Mouse (Mus musculus): ENCODE measurements around the gene Olfm1. TPM values are rescaled to one million over a fixed set of nuclear protein-coding genes. Genes with fewer than 3 reads are reported as not detected.

The Olfm1 gene
- polyA plus RNA-seq (2015; fragmentation: Nextera tagmentation; extraction: Ambion mirVana): 343 and 372 TPM in 2 replicates

DNA sequence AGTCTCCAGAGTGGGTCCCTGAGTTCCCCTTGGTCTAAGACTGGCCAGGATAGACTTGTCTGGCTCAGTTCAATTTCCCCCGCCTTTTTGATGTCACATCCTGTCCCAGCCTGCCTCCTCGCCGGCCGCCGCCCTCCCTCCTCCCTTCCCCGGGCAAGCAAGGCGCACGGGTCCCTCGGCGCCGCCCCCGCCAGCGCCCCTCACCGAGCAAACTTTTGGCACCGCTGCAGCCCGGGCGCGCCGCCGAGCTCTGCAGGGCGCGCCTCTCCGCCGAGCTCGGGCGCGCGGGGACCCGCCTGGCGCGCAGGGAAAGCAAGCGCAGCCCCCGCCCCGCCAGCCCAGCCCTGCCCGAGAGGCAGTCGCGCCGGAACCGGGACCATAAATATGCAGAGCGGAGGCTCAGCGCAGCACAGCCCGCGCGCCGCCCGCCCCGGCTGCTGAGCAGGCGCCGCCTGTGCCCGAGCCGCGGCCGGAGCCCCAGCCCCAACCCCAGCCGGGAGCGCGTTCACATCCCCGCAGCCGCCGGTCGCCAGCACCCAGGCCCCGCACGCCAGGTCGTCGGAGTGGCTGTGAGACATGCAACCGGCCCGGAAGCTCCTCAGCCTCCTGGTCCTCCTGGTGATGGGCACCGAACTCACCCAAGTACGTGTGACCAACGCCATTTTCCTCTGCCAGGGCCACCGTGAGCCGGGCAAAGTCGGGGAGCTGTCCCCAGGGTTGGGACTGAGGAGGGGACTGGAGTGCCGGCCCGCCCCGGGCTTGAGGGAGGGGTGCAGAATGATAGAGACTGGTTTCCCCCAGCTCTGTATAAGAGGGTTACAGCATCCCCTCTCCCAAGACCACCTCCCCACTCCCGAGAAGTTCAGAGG lies at the start of gene Olfm1:
Gene Olfm1, plus strand, starts transcription at position 172 of the 869 bp plus-strand sequence.
- ATAC-seq (ENCODE audit: low FRiP score, low read depth): peak; percentile 84
- Histone ChIP-seq H3K27ac (replicated peaks) (peak within 1 kb of the TSS; percentile 84), H3K4me1 (replicated peaks) (peaks cover 62% of the 10 kb centered on the region), H3K36me3 (no peaks in the 10 kb centered on the region), H3K9me3 (no peaks in the 10 kb centered on the region), H3K4me3 (peak within 1 kb of the TSS; percentile 58), H3K27me3 (no peaks in the 10 kb centered on the region), H3K4me2 (peak within 1 kb of the TSS; percentile 65), H3K9ac (peak within 1 kb of the TSS; percentile 74)
- WGBS: under 1% methylated on average over 66 of the region's 76 CpGs

DNA sequence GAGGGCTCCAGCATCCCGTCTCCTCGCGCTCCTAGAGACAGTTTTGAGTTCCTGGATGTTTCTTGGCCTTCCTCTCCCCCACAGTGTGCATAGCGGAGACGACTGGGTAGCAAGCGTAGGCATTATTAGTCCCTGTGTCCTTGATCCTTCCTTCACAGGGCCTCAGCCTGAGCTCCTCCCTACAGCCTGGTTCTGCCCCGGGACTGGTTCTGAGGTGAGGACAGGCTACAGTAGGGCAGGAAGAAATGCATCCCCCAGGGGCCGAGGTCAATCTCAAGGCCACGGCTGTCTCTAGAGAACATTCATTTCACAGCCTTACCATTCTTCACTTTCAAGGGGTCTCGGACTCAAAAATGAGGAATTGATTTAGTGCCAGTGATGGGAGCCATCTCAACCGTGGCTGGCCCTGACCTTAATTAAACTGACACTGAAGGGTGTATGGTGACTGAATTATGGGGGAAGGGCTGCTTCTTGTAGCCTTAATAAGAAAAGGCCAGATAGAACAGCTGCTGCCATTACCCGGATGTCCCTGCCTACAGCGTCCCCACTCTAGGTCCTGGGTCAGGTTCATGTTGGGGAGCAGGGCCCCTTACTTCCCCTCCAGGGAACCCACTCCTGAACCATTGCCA lies 49.3 kb upstream of the Olfm1 start:
- Histone ChIP-seq H3K27ac (replicated peaks) (no peak overlapping the region), H3K4me2 (no peak overlapping the region), H3K27me3 (no peaks in the 10 kb centered on the region), H3K4me1 (replicated peaks) (peaks cover 18% of the 10 kb centered on the region; the same call in 1 of the 2 replicates), H3K9ac (no peak overlapping the region), H3K36me3 (no peaks in the 10 kb centered on the region), H3K4me3 (no peak overlapping the region), H3K9me3 (no peaks in the 10 kb centered on the region)
- ATAC-seq (ENCODE audit: low FRiP score, low read depth): no peak
- WGBS: 67% methylated on average over 13 of the region's 13 CpGs

DNA sequence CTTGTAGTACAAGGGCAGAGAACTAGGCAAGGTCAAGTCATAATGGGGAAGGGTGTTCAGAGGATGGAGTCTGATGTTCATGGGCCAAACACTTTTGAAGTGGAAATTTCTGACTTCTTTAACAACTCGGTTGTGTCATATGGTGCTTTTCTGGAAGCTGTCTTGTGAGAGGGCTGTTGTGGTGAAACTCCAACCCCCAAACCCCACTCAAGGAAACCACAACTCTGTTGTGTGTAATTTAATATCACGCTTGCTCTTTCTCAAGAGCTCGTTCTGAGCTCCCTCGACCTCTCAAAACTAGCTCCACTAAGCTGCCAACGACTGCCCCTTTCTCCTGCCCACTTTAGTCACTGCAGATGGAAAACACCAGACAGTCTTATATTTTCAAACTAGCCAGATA lies 47.1 kb upstream of the Olfm1 start:
- H3K4me1 ChIP-seq (replicated peaks): peaks cover 27% of the 10 kb centered on the region
- H3K36me3 ChIP-seq: no peaks in the 10 kb centered on the region
- H3K9me3 ChIP-seq: no peaks in the 10 kb centered on the region
- H3K4me2 ChIP-seq: no peak overlapping the region
- ATAC-seq (ENCODE audit: low FRiP score, low read depth): no peak
- 87% methylated on average over 5 of the region's 5 CpGs for WGBS
- H3K27me3 ChIP-seq: no peaks in the 10 kb centered on the region
- H3K9ac ChIP-seq: no peak overlapping the region
- no peak overlapping the region for H3K4me3 ChIP-seq
- no peak overlapping the region for H3K27ac ChIP-seq (replicated peaks)

DNA sequence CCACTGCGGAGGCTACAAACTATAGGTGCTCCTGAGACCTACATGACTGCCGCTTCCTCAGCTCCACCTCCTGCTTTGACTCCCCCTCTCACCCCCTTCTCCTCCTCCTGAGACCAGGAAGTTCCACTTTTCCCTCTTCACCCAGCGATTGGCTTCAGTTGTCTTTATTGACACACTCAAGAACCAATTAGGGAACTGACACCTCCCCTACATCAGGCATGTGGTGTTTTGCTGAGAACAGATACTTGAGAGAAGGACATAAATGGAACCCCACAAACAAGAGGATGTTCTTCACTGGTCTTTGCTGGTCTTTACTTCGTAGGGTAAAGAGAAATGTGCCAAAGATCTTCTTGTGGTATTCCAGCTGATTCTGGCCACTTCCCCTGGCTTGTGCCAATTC lies 46.6 kb upstream of the Olfm1 start:
- no peak for ATAC-seq (ENCODE audit: low FRiP score, low read depth)

DNA sequence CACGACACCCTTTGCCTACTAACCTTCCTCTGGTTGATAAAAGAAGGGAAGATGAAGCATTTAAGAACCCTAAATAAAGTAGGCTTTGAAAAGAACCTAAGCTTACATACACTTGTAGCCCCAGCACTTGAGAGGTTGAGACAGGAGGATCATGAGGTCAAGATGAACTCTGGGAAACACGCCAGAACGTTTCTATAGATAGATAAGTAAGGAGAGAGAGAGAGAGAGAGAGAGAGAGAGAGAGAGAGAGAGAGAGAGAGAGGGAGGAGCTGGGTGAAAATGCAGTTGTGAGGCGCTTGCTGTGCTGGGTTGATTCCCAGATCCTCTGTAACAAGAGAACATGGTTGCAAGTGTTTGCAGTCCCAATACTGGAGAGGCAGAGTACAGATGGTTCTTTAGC lies 46.1 kb upstream of the Olfm1 start:
- H3K4me2 ChIP-seq: no peak overlapping the region
- H3K4me3 ChIP-seq: no peak overlapping the region
- no peak overlapping the region for H3K27ac ChIP-seq (replicated peaks)
- H3K9me3 ChIP-seq: no peaks in the 10 kb centered on the region
- H3K36me3 ChIP-seq: no peaks in the 10 kb centered on the region
- H3K27me3 ChIP-seq: no peaks in the 10 kb centered on the region
- WGBS: 79% methylated on average over 4 of the region's 4 CpGs
- peaks cover 23% of the 10 kb centered on the region for H3K4me1 ChIP-seq (replicated peaks)
- no peak overlapping the region for H3K9ac ChIP-seq
- ATAC-seq (ENCODE audit: low FRiP score, low read depth): no peak

More for the DNA sequence above, 46.6 kb upstream of the Olfm1 start:
- no peaks in the 10 kb centered on the region for H3K27me3 ChIP-seq
- 79% methylated on average over 4 of the region's 4 CpGs for WGBS
- H3K36me3 ChIP-seq: no peaks in the 10 kb centered on the region
- H3K4me1 ChIP-seq (replicated peaks): peaks cover 28% of the 10 kb centered on the region
- H3K4me3 ChIP-seq: no peak overlapping the region
- no peak overlapping the region for H3K27ac ChIP-seq (replicated peaks)
- no peaks in the 10 kb centered on the region for H3K9me3 ChIP-seq
- H3K9ac ChIP-seq: no peak overlapping the region
- H3K4me2 ChIP-seq: no peak overlapping the region

DNA sequence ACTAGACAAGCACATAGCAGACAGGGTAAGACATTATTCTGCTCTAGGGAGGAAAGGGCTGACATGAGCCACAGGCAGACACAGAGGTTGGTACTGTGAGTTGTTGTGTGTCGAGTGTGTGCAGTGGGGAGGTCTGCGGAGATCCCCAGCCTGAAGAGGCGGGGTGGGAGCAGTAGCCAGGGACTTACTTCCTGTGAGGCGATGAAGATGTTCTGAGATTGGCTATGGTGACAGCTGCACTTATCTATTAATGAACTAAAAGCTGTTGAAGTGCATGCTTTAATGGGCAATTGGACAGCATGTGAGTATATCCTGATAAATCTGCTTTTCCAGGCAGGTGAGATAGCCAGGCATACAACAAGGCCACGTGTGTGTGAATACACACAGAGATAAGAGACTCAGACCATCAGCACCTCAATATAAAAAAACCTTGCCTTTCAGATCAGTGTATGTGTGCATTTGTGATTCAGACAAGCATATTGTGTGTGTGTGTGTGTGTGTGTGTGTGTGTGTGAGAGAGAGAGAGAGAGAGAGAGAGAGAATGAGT lies 45.5 kb upstream of the Olfm1 start:
- no peak overlapping the region for H3K9ac ChIP-seq
- 73% methylated on average over 5 of the region's 5 CpGs for WGBS
- peaks cover 19% of the 10 kb centered on the region for H3K4me1 ChIP-seq (replicated peaks)
- no peaks in the 10 kb centered on the region for H3K27me3 ChIP-seq
- H3K4me3 ChIP-seq: no peak overlapping the region
- H3K36me3 ChIP-seq: no peaks in the 10 kb centered on the region
- H3K4me2 ChIP-seq: no peak overlapping the region
- no peak for ATAC-seq (ENCODE audit: low FRiP score, low read depth)
- H3K9me3 ChIP-seq: no peaks in the 10 kb centered on the region
- no peak overlapping the region for H3K27ac ChIP-seq (replicated peaks)

DNA sequence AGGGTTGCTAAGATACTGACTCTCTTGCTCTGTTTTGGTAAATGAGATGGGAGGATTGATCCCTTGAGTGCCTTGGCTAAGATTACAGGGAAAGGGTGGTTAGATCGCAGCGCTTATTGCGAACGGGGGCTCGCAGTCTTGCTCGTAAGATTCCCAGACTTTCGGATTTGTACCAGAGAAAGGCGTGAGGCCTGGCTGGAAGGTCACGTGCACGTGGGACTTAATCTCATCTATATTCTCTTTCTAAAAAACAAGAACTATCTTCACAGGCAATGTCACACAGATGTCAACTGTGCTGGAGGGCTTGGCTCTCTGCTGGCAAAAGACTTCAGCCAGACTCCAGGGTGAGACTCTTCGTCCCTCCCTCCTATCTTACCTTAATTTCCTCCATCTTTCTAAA lies 43.1 kb upstream of the Olfm1 start:
- WGBS: 69% methylated on average over 11 of the region's 11 CpGs
- no peaks in the 10 kb centered on the region for H3K27me3 ChIP-seq
- H3K9me3 ChIP-seq: no peaks in the 10 kb centered on the region
- H3K27ac ChIP-seq (replicated peaks): no peak overlapping the region
- H3K4me3 ChIP-seq: no peak overlapping the region
- no peak overlapping the region for H3K9ac ChIP-seq
- H3K4me1 ChIP-seq (replicated peaks): peaks cover 18% of the 10 kb centered on the region
- no peaks in the 10 kb centered on the region for H3K36me3 ChIP-seq
- H3K4me2 ChIP-seq: no peak overlapping the region
- ATAC-seq (ENCODE audit: low FRiP score, low read depth): no peak

DNA sequence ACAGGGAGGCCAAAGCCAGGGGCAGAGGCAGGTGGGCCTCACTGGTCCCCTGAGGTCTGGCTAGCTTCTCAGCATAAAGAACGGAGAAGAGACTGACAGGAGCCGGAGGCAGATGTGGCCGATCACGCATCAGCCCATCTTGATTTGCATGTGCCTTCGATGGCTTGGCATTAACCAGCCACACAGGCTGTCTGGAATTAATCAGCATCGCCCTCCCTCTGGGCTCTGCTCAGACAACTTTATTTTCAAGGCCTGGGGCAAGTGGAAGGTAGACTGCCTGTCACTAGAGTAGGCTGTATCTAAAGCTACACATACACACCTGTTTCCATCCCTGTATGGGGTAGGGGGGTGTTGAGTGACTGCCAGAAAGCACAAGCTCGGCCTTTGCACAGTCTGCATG lies 32.2 kb upstream of the Olfm1 start:
- Histone ChIP-seq H3K27me3 (no peaks in the 10 kb centered on the region), H3K27ac (replicated peaks) (no peak overlapping the region), H3K4me1 (replicated peaks) (0 out of 2 replicates have a peak, but pooled peaks cover 5% of the 10 kb centered on the region), H3K4me3 (no peak overlapping the region), H3K9me3 (no peaks in the 10 kb centered on the region), H3K4me2 (no peak overlapping the region), H3K9ac (no peak overlapping the region), H3K36me3 (no peaks in the 10 kb centered on the region)
- WGBS: 41% methylated on average over 7 of the region's 7 CpGs
- ATAC-seq (ENCODE audit: low FRiP score, low read depth): 0 out of 2 replicates have a peak, but pooled peaks have one; percentile 35

DNA sequence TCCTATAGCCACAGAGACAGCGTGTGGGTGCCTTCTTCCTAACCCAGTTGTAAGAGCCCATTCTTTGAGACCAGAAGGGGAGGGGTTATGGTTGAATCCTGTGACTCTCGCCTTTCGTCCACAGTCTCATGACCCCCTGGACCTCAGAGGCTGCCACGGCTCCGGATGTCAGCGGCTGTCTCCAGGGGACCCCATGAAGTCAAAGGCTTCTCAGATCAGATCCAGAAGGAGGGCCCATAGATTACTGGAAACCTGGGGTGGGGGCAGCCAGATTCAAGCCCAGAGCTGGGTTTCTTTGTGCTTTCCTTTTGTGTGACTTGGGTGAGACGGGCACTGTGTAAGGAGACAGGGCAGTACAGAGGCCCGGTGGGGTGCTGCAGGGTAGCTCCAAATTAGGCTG lies 27.2 kb upstream of the Olfm1 start:
- no peak for ATAC-seq (ENCODE audit: low FRiP score, low read depth)
- Histone ChIP-seq H3K9ac (no peak overlapping the region), H3K4me2 (no peak overlapping the region), H3K27ac (replicated peaks) (no peak overlapping the region), H3K4me1 (replicated peaks) (0 out of 2 replicates have a peak, but pooled peaks cover 3% of the 10 kb centered on the region), H3K27me3 (0 out of 2 replicates have a peak, but pooled peaks cover 2% of the 10 kb centered on the region), H3K4me3 (no peak overlapping the region), H3K9me3 (no peaks in the 10 kb centered on the region), H3K36me3 (no peaks in the 10 kb centered on the region)
- WGBS: 60% methylated on average over 8 of the region's 8 CpGs

DNA sequence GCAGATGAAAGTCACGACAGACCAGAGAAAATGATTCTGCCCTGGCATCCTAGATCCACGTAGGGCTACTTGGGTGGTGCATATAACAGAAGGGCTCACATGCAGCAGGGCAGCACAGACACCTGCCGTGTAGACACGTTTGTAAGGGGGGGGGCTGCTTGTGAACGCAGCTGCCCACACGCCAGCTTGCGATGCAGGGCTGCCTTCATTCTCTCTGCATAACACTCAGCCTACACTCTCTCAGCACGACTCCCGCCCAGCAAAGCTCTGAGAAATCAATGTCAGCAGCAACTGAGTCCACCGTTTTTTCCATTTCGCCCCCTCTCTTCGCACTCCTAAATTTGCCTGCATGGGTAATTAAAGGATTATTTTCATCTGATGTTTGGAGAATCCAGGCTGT lies 23.5 kb upstream of the Olfm1 start:
- no peak overlapping the region for H3K27ac ChIP-seq (replicated peaks)
- no peaks in the 10 kb centered on the region for H3K9me3 ChIP-seq
- no peak overlapping the region for H3K4me3 ChIP-seq
- ATAC-seq (ENCODE audit: low FRiP score, low read depth): no peak
- WGBS: 69% methylated on average over 12 of the region's 12 CpGs
- H3K4me1 ChIP-seq (replicated peaks): 0 out of 2 replicates have a peak, but pooled peaks cover 8% of the 10 kb centered on the region
- H3K27me3 ChIP-seq: 0 out of 2 replicates have a peak, but pooled peaks cover 2% of the 10 kb centered on the region
- no peak overlapping the region for H3K4me2 ChIP-seq
- H3K36me3 ChIP-seq: no peaks in the 10 kb centered on the region
- H3K9ac ChIP-seq: no peak overlapping the region

DNA sequence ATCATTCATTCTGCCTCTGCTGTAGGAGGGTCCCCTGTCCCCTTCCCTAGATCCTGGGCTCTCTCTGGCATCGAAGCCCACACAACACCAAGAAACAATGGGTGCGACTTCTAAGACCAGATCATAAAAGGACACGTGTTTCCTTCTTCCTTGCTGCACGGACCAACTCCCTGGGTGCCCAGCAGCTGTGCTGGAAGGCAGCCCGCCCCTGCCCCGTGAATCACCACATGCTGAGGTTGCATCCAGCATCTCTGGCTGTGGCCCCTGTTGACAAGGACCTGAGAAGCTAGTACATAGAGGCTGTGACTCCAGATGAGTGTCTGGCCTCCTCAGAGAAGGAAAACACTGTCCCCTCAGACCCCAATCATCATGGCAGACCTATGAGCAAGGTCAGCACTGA lies 20.8 kb upstream of the Olfm1 start:
- Histone ChIP-seq H3K4me2 (no peak overlapping the region), H3K36me3 (no peaks in the 10 kb centered on the region), H3K9me3 (no peaks in the 10 kb centered on the region), H3K9ac (no peak overlapping the region), H3K27me3 (no peaks in the 10 kb centered on the region), H3K4me1 (replicated peaks) (0 out of 2 replicates have a peak, but pooled peaks cover 8% of the 10 kb centered on the region), H3K27ac (replicated peaks) (no peak overlapping the region), H3K4me3 (no peak overlapping the region)
- 64% methylated on average over 6 of the region's 6 CpGs for WGBS
- no peak for ATAC-seq (ENCODE audit: low FRiP score, low read depth)
